Mouse (Mus musculus) heart, embryonic 15.5 days (tissue): ENCODE data around the gene Olfr618. TPM values are rescaled to one million over a fixed set of nuclear protein-coding genes. Genes with fewer than 3 reads are reported as not detected.
"Not testable (repeated sequence)": the region's sequence is repeated elsewhere in the genome, so short reads cannot be mapped to it uniquely, and the experiment has no call there.

Experiments used
- ATAC-seq: fragments of 200-750 bp; cut with Nextera tagmentation; replicated peaks from 2 replicates; pipeline ENCODE4 v1.8.0; 2017; ENCODE audit warnings: low read depth, moderate TSS enrichment; ENCODE audit not compliant: insufficient number of reproducible peaks, insufficient read depth, low FRiP score
- H3K27ac ChIP-seq: fragments of 300-500 bp; sonication (generic); 2 replicates; pipeline ENCODE4 v1.5.1; 2015; ENCODE audit warnings: mild to moderate bottlenecking, inconsistent platforms
- H3K27me3 ChIP-seq: fragments of 300-500 bp; sonication (generic); 2 replicates; pipeline ENCODE4 v1.6.1; 2015; ENCODE audit warnings: inconsistent platforms
- H3K36me3 ChIP-seq: fragments of 300-500 bp; sonication (generic); 2 replicates; pipeline ENCODE4 v1.6.1; 2015; ENCODE audit warnings: mild to moderate bottlenecking, inconsistent platforms
- H3K4me1 ChIP-seq: fragments of 300-500 bp; sonication (generic); replicated peaks from 2 replicates; pipeline ENCODE4 v1.6.1; 2015; ENCODE audit warnings: inconsistent platforms
- H3K4me2 ChIP-seq: fragments of 300-500 bp; sonication (generic); 2 replicates; pipeline ENCODE4 v1.6.1; 2015; ENCODE audit warnings: inconsistent platforms, mild to moderate bottlenecking, moderate library complexity
- H3K4me3 ChIP-seq: fragments of 300-500 bp; sonication (generic); 2 replicates; pipeline ENCODE4 v1.5.1; 2015; ENCODE audit warnings: mild to moderate bottlenecking, inconsistent platforms
- H3K9ac ChIP-seq: fragments of 300-500 bp; sonication (generic); 2 replicates; pipeline ENCODE4 v1.6.1; 2015; ENCODE audit warnings: mild to moderate bottlenecking, inconsistent platforms
- H3K9me3 ChIP-seq: fragments of 300-500 bp; sonication (generic); replicated peaks from 2 replicates; pipeline ENCODE4 v1.6.1; 2016; ENCODE audit warnings: inconsistent platforms
- WGBS: fragments of 180-500 bp; shearing (Covaris S2); methylation state at CpG from one replicate; pipeline ENCODE4 v1.1.7; 2015; ENCODE audit warnings: mixed read lengths; 5-methylcytosine and 5-hydroxymethylcytosine counted together
- polyA plus RNA-seq: library from polyadenylated mRNA; unstranded; fragments of >200 nt; fragmentation: Nextera tagmentation; extraction: Ambion mirVana; gene quantifications from 2 replicates; pipeline ENCODE4 v1.2.1, GENCODE M21; 2015

The Olfr618 gene
- polyA plus RNA-seq = not detected in 2 replicates

GRCm38 (mm10) chr7:103589803-103590202 lies at the start of gene Olfr618:
Gene Olfr618, plus strand, starts transcription at chr7:103590103.
- Histone ChIP-seq H3K9me3 (no peaks in the 10 kb centered on the region), H3K4me2 (no peak within 1 kb of the TSS), H3K9ac (no peak within 1 kb of the TSS), H3K27me3 (no peaks in the 10 kb centered on the region), H3K4me3 (no peak within 1 kb of the TSS), H3K27ac (no peak within 1 kb of the TSS), H3K36me3 (no peaks in the 10 kb centered on the region), H3K4me1 (no peaks in the 10 kb centered on the region)
- no peak for ATAC-seq
- WGBS = 50% methylated on average over 2 of the region's 2 CpGs

- H3K9me3 ChIP-seq, H3K4me2 ChIP-seq, H3K4me3 ChIP-seq, H3K27ac ChIP-seq, ATAC-seq, H3K9ac ChIP-seq, H3K36me3 ChIP-seq, H3K4me1 ChIP-seq, H3K27me3 ChIP-seq: not testable (repeated sequence)
- 71% methylated on average over 2 of the region's 2 CpGs for WGBS
These were observed 47.3 kb upstream of the Olfr618 start, which contains the start of gene Olfr612 for GRCm38 (mm10) chr7:103542617-103543016. Gene Olfr612, minus strand, starts transcription at chr7:103542717.

- ATAC-seq = no peak
- H3K4me3 ChIP-seq = no peak within 1 kb of the TSS
- no peak within 1 kb of the TSS for H3K9ac ChIP-seq
- H3K4me1 ChIP-seq = no peaks in the 10 kb centered on the region
- WGBS = 68% methylated on average over 2 of the region's 2 CpGs
- H3K36me3 ChIP-seq = no peaks in the 10 kb centered on the region
- no peak within 1 kb of the TSS for H3K27ac ChIP-seq
- no peaks in the 10 kb centered on the region for H3K27me3 ChIP-seq
- no peak within 1 kb of the TSS for H3K4me2 ChIP-seq
- H3K9me3 ChIP-seq = no peaks in the 10 kb centered on the region
These were observed 42.1 kb upstream of the Olfr618 start, which contains the start of gene Olfr613 for GRCm38 (mm10) chr7:103547774-103548173. Gene Olfr613, plus strand, starts transcription at chr7:103548074.

- 78% methylated on average over 2 of the region's 2 CpGs for WGBS
- Histone ChIP-seq H3K4me3 (no peak within 1 kb of the TSS), H3K9ac (no peak within 1 kb of the TSS), H3K4me2 (no peak within 1 kb of the TSS), H3K27me3 (no peaks in the 10 kb centered on the region), H3K27ac (no peak within 1 kb of the TSS), H3K9me3 (no peaks in the 10 kb centered on the region), H3K4me1 (no peaks in the 10 kb centered on the region), H3K36me3 (no peaks in the 10 kb centered on the region)
- no peak for ATAC-seq
These were observed 34.1 kb upstream of the Olfr618 start, which contains the start of gene Olfr615 for GRCm38 (mm10) chr7:103555779-103556178. Gene Olfr615, plus strand, starts transcription at chr7:103556079.

- Histone ChIP-seq H3K36me3 (no peaks in the 10 kb centered on the region), H3K9me3 (no peaks in the 10 kb centered on the region), H3K4me3 (no peak within 1 kb of the TSS), H3K27ac (no peak within 1 kb of the TSS), H3K4me1 (no peaks in the 10 kb centered on the region), H3K9ac (no peak within 1 kb of the TSS), H3K4me2 (no peak within 1 kb of the TSS), H3K27me3 (no peaks in the 10 kb centered on the region)
- WGBS = 75% methylated on average over 3 of the region's 3 CpGs
- no peak for ATAC-seq
These were observed 20.9 kb upstream of the Olfr618 start, which contains the start of gene Olfr616 for GRCm38 (mm10) chr7:103569043-103569442. Gene Olfr616, minus strand, starts transcription at chr7:103569143.

- Histone ChIP-seq H3K4me3 (no peak within 1 kb of the TSS), H3K27me3 (no peaks in the 10 kb centered on the region), H3K4me2 (no peak within 1 kb of the TSS), H3K36me3 (no peaks in the 10 kb centered on the region), H3K4me1 (no peaks in the 10 kb centered on the region), H3K9ac (no peak within 1 kb of the TSS), H3K9me3 (no peaks in the 10 kb centered on the region), H3K27ac (no peak within 1 kb of the TSS)
- WGBS = 65% methylated on average over 1 of the region's 1 CpGs
- ATAC-seq = no peak
These were observed 17.1 kb upstream of the Olfr618 start, which contains the start of gene Olfr617 for GRCm38 (mm10) chr7:103572761-103573160. Gene Olfr617, plus strand, starts transcription at chr7:103573061.

GRCm38 (mm10) chr7:103600275-103600674 lies 10.4 kb downstream of the Olfr618 start, which contains the start of gene Olfr619:
Gene Olfr619, plus strand, starts transcription at chr7:103600575.
- H3K36me3 ChIP-seq = no peaks in the 10 kb centered on the region
- no peak within 1 kb of the TSS for H3K9ac ChIP-seq
- no peak for ATAC-seq
- H3K4me2 ChIP-seq = no peak within 1 kb of the TSS
- H3K9me3 ChIP-seq = no peaks in the 10 kb centered on the region
- no peak within 1 kb of the TSS for H3K4me3 ChIP-seq
- no peaks in the 10 kb centered on the region for H3K4me1 ChIP-seq
- no peak within 1 kb of the TSS for H3K27ac ChIP-seq
- no peaks in the 10 kb centered on the region for H3K27me3 ChIP-seq

- H3K4me1 ChIP-seq = no peaks in the 10 kb centered on the region
- WGBS = 59% methylated on average over 2 of the region's 2 CpGs
- no peak overlapping the region for H3K4me2 ChIP-seq
- no peaks in the 10 kb centered on the region for H3K27me3 ChIP-seq
- no peak overlapping the region for H3K9ac ChIP-seq
- H3K27ac ChIP-seq = no peak overlapping the region
- no peak overlapping the region for H3K4me3 ChIP-seq
- ATAC-seq = no peak
- no peaks in the 10 kb centered on the region for H3K9me3 ChIP-seq
- no peaks in the 10 kb centered on the region for H3K36me3 ChIP-seq
These were observed 17.5 kb downstream of the Olfr618 start for GRCm38 (mm10) chr7:103607425-103607824.

GRCm38 (mm10) chr7:103612434-103612833 lies 22.5 kb downstream of the Olfr618 start, which contains the start of gene Olfr620:
Gene Olfr620, minus strand, starts transcription at chr7:103612534.
- WGBS = 66% methylated on average over 2 of the region's 2 CpGs
- Histone ChIP-seq H3K4me3 (no peak within 1 kb of the TSS), H3K9me3 (no peaks in the 10 kb centered on the region), H3K27ac (no peak within 1 kb of the TSS), H3K36me3 (no peaks in the 10 kb centered on the region), H3K27me3 (no peaks in the 10 kb centered on the region), H3K4me2 (no peak within 1 kb of the TSS), H3K9ac (no peak within 1 kb of the TSS), H3K4me1 (no peaks in the 10 kb centered on the region)
- ATAC-seq = no peak

GRCm38 (mm10) chr7:103636795-103637194 lies 46.9 kb downstream of the Olfr618 start:
- Histone ChIP-seq H3K27ac (no peak overlapping the region), H3K9ac (no peak overlapping the region), H3K9me3 (no peaks in the 10 kb centered on the region), H3K4me3 (no peak overlapping the region), H3K4me1 (no peaks in the 10 kb centered on the region), H3K4me2 (no peak overlapping the region), H3K27me3 (no peaks in the 10 kb centered on the region), H3K36me3 (no peaks in the 10 kb centered on the region)
- no peak for ATAC-seq

GRCm38 (mm10) chr7:103642602-103643001 lies 52.7 kb downstream of the Olfr618 start, which contains the start of gene Olfr622:
Gene Olfr622, minus strand, starts transcription at chr7:103642702.
- H3K9ac ChIP-seq = no peak within 1 kb of the TSS
- 85% methylated on average over 1 of the region's 1 CpGs for WGBS
- no peak for ATAC-seq
- no peak within 1 kb of the TSS for H3K4me2 ChIP-seq
- no peak within 1 kb of the TSS for H3K4me3 ChIP-seq
- no peaks in the 10 kb centered on the region for H3K36me3 ChIP-seq
- no peaks in the 10 kb centered on the region for H3K4me1 ChIP-seq
- no peak within 1 kb of the TSS for H3K27ac ChIP-seq
- no peaks in the 10 kb centered on the region for H3K27me3 ChIP-seq
- no peaks in the 10 kb centered on the region for H3K9me3 ChIP-seq

GRCm38 (mm10) chr7:103644070-103644469 lies 54.2 kb downstream of the Olfr618 start:
- H3K27me3 ChIP-seq = no peaks in the 10 kb centered on the region
- no peaks in the 10 kb centered on the region for H3K4me1 ChIP-seq
- no peak for ATAC-seq
- no peak overlapping the region for H3K27ac ChIP-seq
- H3K4me3 ChIP-seq = no peak overlapping the region
- H3K9ac ChIP-seq = no peak overlapping the region
- no peak overlapping the region for H3K4me2 ChIP-seq
- 79% methylated on average over 4 of the region's 4 CpGs for WGBS
- H3K36me3 ChIP-seq = no peaks in the 10 kb centered on the region
- H3K9me3 ChIP-seq = no peaks in the 10 kb centered on the region
